Mouse (Mus musculus): Measurements from ENCODE around the gene Tnip3. TPM values are rescaled to one million over a fixed set of nuclear protein-coding genes. Genes with fewer than 3 reads are reported as not detected.

The Tnip3 gene
- polyA plus RNA-seq, 1 experiment from 2014 or later: 0.58 TPM

DNA sequence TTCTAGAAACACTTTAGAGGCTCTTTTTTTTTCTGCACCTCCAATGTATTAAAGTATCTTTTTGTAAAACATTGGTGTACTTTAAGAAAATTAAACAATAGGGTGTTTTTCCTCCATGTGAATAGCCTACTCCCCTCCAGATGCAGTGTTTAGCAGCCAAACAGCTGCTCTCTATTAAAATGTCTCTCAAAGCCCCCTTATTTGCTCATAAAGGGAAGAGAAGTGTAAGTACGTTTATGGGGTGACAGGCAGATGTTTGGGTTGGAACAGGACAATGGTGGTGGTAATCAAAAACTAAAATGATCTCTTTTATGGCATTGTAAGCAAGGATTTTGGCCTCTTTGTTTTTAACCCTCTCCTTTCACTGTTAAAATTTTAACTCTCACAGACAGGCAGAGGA, 17.8 kb downstream of the Tnip3 start:
- Histone ChIP-seq H3K4me3 (ENCODE audit: control insufficient read depth in 1 of 2, insufficient read depth in 1 of 2, low read depth in 1 of 2, low read length in 2 of 2) (no peak overlapping the region), H3K4me2 (ENCODE audit: low read length) (no peak overlapping the region), H3K4me1 (ENCODE audit: control insufficient read depth in 2 of 2, insufficient read depth in 2 of 2, low read length in 2 of 2) (0 out of 4 replicates have a peak, but pooled peaks cover 0 to 4% of the 10 kb centered on the region in 2 experiments), H3K9me3 (ENCODE audit: control insufficient read depth, low read length) (no peaks in the 10 kb centered on the region), H3K27ac (replicated peaks in 1 of 2; ENCODE audit: control insufficient read depth in 1 of 2, insufficient read depth in 1 of 2, low read depth in 2 of 2, low read length in 2 of 2) (no peak overlapping the region), H3K27me3 (ENCODE audit: control insufficient read depth, insufficient read depth, low read length) (no peaks in the 10 kb centered on the region), H3K9ac (ENCODE audit: low read length) (no peak overlapping the region), H3K36me3 (ENCODE audit: control insufficient read depth, insufficient read depth, low read length) (no peaks in the 10 kb centered on the region)
- 73% methylated on average over 1 of the region's 1 CpGs for WGBS
- ATAC-seq (ENCODE audit: insufficient number of reproducible peaks, insufficient read depth, low FRiP score, low read depth): no peak

DNA sequence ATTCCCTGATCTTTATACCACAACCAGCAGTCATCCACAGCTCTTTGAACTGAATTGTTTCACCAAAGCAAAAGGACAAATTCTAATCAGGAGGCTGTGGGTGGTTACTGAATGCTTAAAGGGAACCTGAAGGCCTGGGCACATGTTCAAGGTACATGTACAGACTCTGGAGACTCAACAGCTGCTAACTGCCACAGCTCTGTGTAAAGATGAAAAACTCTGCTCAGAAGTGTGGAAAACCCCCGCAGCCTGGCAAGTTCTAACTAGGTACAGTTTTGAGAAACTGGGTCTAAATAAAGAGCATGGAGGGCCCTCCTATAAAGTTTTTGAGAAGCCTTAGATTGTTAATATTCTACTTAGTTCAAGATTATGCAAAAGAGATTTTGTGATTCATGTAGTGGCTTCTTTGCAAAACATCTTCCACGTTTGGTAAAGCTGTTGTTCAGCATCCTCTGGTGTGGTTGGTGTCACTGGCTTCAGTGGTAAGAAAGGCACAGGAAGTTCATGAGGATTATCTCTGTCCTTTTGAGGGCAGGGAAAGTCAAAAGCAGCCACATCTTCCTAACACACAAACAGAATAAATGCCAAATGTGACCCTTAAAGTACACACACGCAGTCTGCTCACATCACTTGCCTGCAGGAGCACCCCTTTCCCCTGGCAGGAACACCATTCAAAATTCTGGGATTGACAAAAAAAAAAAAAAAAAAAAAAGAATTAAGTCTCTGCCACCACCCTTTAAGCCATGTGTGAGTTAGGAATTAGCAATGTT, 39.0 kb downstream of the Tnip3 start:
- H3K9ac ChIP-seq (ENCODE audit: low read length): no peak overlapping the region
- no peaks in the 10 kb centered on the region for H3K36me3 ChIP-seq (ENCODE audit: control insufficient read depth, insufficient read depth, low read length)
- H3K4me3 ChIP-seq (ENCODE audit: control insufficient read depth in 1 of 2, insufficient read depth in 1 of 2, low read depth in 1 of 2, low read length in 2 of 2): no peak overlapping the region
- no peak for ATAC-seq (ENCODE audit: insufficient number of reproducible peaks, insufficient read depth, low FRiP score, low read depth)
- H3K4me1 ChIP-seq (ENCODE audit: control insufficient read depth in 2 of 2, insufficient read depth in 2 of 2, low read length in 2 of 2): no peaks in the 10 kb centered on the region
- H3K9me3 ChIP-seq (ENCODE audit: control insufficient read depth, low read length): no peaks in the 10 kb centered on the region
- no peak overlapping the region for H3K4me2 ChIP-seq (ENCODE audit: low read length)
- no peaks in the 10 kb centered on the region for H3K27me3 ChIP-seq (ENCODE audit: control insufficient read depth, insufficient read depth, low read length)
- WGBS: 74% methylated on average over 3 of the region's 3 CpGs
- H3K27ac ChIP-seq (replicated peaks in 1 of 2; ENCODE audit: control insufficient read depth in 1 of 2, insufficient read depth in 1 of 2, low read depth in 2 of 2, low read length in 2 of 2): no peak overlapping the region

DNA sequence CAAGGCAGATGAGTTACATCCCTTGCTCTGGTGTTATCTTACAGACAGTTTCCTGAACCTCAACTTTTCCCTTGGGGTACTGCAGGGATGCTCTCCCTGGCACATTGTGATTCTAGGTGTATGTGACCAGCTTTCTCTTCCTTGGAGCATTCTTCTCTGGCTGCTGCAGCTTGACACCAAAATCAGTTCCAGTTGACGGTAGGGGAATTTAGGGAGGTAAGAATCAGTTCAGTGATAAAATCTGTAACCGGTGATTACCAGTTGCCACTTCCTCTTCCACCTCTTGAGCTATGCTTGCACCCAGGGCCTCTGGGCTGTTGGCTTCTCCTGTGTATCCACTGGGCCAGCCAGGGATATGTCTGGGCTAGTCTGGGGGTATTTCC, 39.5 kb downstream of the Tnip3 start:
- Histone ChIP-seq H3K27me3 (ENCODE audit: control insufficient read depth, insufficient read depth, low read length) (no peaks in the 10 kb centered on the region), H3K36me3 (ENCODE audit: control insufficient read depth, insufficient read depth, low read length) (no peaks in the 10 kb centered on the region), H3K4me1 (ENCODE audit: control insufficient read depth in 2 of 2, insufficient read depth in 2 of 2, low read length in 2 of 2) (no peaks in the 10 kb centered on the region), H3K4me3 (ENCODE audit: control insufficient read depth in 1 of 2, insufficient read depth in 1 of 2, low read depth in 1 of 2, low read length in 2 of 2) (no peak overlapping the region), H3K9me3 (ENCODE audit: control insufficient read depth, low read length) (no peaks in the 10 kb centered on the region), H3K4me2 (ENCODE audit: low read length) (no peak overlapping the region), H3K27ac (replicated peaks in 1 of 2; ENCODE audit: control insufficient read depth in 1 of 2, insufficient read depth in 1 of 2, low read depth in 2 of 2, low read length in 2 of 2) (no peak overlapping the region), H3K9ac (ENCODE audit: low read length) (no peak overlapping the region)
- 52% methylated on average over 2 of the region's 2 CpGs for WGBS
- no peak for ATAC-seq (ENCODE audit: insufficient number of reproducible peaks, insufficient read depth, low FRiP score, low read depth)

DNA sequence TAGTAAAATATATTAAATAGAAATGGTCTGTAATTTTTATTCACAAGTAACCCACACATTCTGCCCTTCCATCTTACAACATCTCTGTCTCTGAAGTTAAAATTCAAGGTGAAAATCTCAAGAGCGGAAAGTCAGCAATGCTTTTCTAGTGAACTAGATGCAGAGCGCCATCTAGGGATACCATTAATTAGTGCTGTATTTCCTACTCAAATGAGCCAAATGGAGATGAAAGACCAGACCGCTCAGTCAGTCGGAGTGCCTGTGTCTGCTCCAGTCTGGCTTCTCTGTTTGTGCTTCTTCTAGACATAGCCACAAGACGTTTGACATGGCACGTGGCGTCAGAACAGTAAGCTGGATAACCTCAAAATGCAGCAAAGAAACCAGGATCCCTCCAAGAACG, 44.6 kb downstream of the Tnip3 start:
- ATAC-seq (ENCODE audit: insufficient number of reproducible peaks, insufficient read depth, low FRiP score, low read depth): no peak
- H3K27me3 ChIP-seq (ENCODE audit: control insufficient read depth, insufficient read depth, low read length): no peaks in the 10 kb centered on the region
- H3K27ac ChIP-seq (replicated peaks in 1 of 2; ENCODE audit: control insufficient read depth in 1 of 2, insufficient read depth in 1 of 2, low read depth in 2 of 2, low read length in 2 of 2): no peak overlapping the region
- 27% methylated on average over 8 of the region's 8 CpGs for WGBS
- H3K4me1 ChIP-seq (ENCODE audit: control insufficient read depth in 2 of 2, insufficient read depth in 2 of 2, low read length in 2 of 2): peaks cover 3 to 4% of the 10 kb centered on the region in 2 experiments; a peak in 3 of 4 replicates
- no peak overlapping the region for H3K9ac ChIP-seq (ENCODE audit: low read length)
- no peaks in the 10 kb centered on the region for H3K36me3 ChIP-seq (ENCODE audit: control insufficient read depth, insufficient read depth, low read length)
- H3K9me3 ChIP-seq (ENCODE audit: control insufficient read depth, low read length): no peaks in the 10 kb centered on the region
- H3K4me3 ChIP-seq (ENCODE audit: control insufficient read depth in 1 of 2, insufficient read depth in 1 of 2, low read depth in 1 of 2, low read length in 2 of 2): no peak overlapping the region
- no peak overlapping the region for H3K4me2 ChIP-seq (ENCODE audit: low read length)

DNA sequence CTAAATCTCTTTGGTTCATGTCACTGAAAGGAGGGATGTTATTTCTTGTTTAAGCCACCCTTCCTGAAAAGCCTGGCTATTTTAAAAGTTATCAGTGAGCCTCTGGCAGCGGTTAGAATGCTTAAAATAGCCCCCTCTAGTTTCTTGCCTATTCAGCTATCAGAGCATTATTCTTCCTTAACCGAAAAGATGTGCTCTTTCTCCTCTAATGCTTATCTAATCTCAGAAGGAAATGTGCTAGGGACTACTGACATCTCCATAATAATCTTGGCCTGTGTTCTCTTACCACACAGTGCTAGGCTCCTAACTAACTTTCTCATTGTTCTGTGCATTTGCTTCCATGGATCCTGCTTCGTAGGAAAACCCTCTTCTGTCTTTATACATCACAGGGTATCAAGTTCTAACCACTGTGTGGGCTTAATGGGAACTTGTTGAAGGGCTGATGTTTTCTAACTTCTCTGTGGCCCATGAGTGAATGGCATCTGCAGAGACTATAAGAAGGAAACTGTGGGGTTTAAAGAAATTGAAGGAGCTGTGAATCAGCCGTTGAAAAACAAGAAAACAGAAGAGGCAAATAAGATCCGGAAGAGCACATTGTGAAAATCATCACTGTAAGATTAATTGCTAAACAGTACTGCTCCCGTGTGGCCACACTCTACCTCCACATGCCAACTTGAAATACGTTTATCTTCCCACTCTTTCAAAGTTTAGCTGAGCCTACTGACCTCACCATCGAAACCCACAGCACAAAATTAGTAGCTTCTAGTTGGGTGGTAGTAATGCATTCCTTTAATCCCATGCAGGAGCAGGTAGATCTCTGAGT, 53.2 kb downstream of the Tnip3 start:
- no peak for ATAC-seq (ENCODE audit: insufficient number of reproducible peaks, insufficient read depth, low FRiP score, low read depth)
- Histone ChIP-seq H3K36me3 (ENCODE audit: control insufficient read depth, insufficient read depth, low read length) (no peaks in the 10 kb centered on the region), H3K9me3 (ENCODE audit: control insufficient read depth, low read length) (no peaks in the 10 kb centered on the region), H3K27ac (replicated peaks in 1 of 2; ENCODE audit: control insufficient read depth in 1 of 2, insufficient read depth in 1 of 2, low read depth in 2 of 2, low read length in 2 of 2) (peak overlapping the region; percentile 62 to 89), H3K9ac (ENCODE audit: low read length) (no peak overlapping the region), H3K4me3 (ENCODE audit: control insufficient read depth in 1 of 2, insufficient read depth in 1 of 2, low read depth in 1 of 2, low read length in 2 of 2) (no peak overlapping the region), H3K4me1 (ENCODE audit: control insufficient read depth in 2 of 2, insufficient read depth in 2 of 2, low read length in 2 of 2) (peaks cover under 1 to 15% of the 10 kb centered on the region in 2 experiments; a peak in 3 of 4 replicates), H3K4me2 (ENCODE audit: low read length) (peak overlapping the region; percentile 12; the same call in 1 of the 2 replicates), H3K27me3 (ENCODE audit: control insufficient read depth, insufficient read depth, low read length) (no peaks in the 10 kb centered on the region)
- WGBS: 36% methylated on average over 8 of the region's 8 CpGs

DNA sequence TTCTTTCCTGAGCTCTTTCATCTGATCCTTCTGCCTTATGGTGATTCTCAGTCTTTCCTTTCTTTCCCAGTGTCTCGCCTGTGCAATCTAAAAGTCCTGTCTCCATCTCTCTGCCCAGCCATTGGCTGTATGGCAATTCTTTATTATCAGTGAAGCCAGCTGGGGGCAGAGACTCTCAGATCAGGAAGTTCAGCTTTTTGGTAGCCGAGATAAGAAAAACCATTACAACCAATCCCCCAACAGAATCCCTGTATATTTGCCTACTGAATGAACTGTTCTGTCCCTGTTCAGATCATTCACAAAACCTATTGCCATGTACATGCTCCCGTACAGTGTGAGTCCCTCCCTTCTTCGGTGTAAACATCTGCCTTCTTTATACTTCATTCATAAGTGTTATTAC, 57.9 kb downstream of the Tnip3 start:
- no peak for ATAC-seq (ENCODE audit: insufficient number of reproducible peaks, insufficient read depth, low FRiP score, low read depth)
- H3K9ac ChIP-seq (ENCODE audit: low read length): no peak overlapping the region
- no peaks in the 10 kb centered on the region for H3K36me3 ChIP-seq (ENCODE audit: control insufficient read depth, insufficient read depth, low read length)
- H3K27me3 ChIP-seq (ENCODE audit: control insufficient read depth, insufficient read depth, low read length): no peaks in the 10 kb centered on the region
- H3K27ac ChIP-seq (replicated peaks in 1 of 2; ENCODE audit: control insufficient read depth in 1 of 2, insufficient read depth in 1 of 2, low read depth in 2 of 2, low read length in 2 of 2): no peak overlapping the region
- no peak overlapping the region for H3K4me3 ChIP-seq (ENCODE audit: control insufficient read depth in 1 of 2, insufficient read depth in 1 of 2, low read depth in 1 of 2, low read length in 2 of 2)
- WGBS: 68% methylated on average over 4 of the region's 4 CpGs
- peaks cover 4 to 25% of the 10 kb centered on the region in 2 experiments for H3K4me1 ChIP-seq (ENCODE audit: control insufficient read depth in 2 of 2, insufficient read depth in 2 of 2, low read length in 2 of 2)
- no peaks in the 10 kb centered on the region for H3K9me3 ChIP-seq (ENCODE audit: control insufficient read depth, low read length)
- no peak overlapping the region for H3K4me2 ChIP-seq (ENCODE audit: low read length)

DNA sequence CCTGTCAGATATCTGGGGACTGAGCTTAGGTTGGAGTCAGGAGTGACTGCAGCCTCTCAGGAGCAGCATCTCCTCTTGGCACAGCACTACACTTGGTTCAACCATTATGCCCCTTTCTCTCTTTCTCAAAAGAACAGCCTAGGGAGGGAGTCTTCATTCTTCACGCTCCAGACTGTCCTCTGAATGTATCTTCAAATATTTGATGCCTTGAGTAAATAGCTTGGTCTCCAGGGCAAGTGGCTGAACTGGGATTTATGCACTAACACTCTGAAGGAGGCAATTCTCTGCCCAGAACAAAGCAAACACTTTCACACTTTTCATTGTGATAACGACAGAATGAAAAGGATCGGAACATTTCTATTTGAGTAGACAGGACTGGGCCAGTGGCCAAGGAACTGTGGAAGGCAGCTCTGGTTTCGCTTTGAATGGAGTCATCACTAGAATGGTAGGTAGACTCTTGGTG, 59.8 kb downstream of the Tnip3 start:
- Histone ChIP-seq H3K27me3 (ENCODE audit: control insufficient read depth, insufficient read depth, low read length) (no peaks in the 10 kb centered on the region), H3K9me3 (ENCODE audit: control insufficient read depth, low read length) (no peaks in the 10 kb centered on the region), H3K4me2 (ENCODE audit: low read length) (peak overlapping the region; percentile 31), H3K4me1 (ENCODE audit: control insufficient read depth in 2 of 2, insufficient read depth in 2 of 2, low read length in 2 of 2) (peaks cover 4 to 17% of the 10 kb centered on the region in 2 experiments), H3K4me3 (ENCODE audit: control insufficient read depth in 1 of 2, insufficient read depth in 1 of 2, low read depth in 1 of 2, low read length in 2 of 2) (no peak overlapping the region), H3K9ac (ENCODE audit: low read length) (peak overlapping the region; percentile 36; the same call in 1 of the 2 replicates), H3K27ac (replicated peaks in 1 of 2; ENCODE audit: control insufficient read depth in 1 of 2, insufficient read depth in 1 of 2, low read depth in 2 of 2, low read length in 2 of 2) (peak overlapping the region; percentile 85 to 94), H3K36me3 (ENCODE audit: control insufficient read depth, insufficient read depth, low read length) (no peaks in the 10 kb centered on the region)
- 9% methylated on average over 4 of the region's 4 CpGs for WGBS
- ATAC-seq (ENCODE audit: insufficient number of reproducible peaks, insufficient read depth, low FRiP score, low read depth): peak; percentile 79
